Mouse (Mus musculus): ENCODE measurements around the gene Zfp954.
"Not testable (repeated sequence)": the region's sequence is repeated elsewhere in the genome, so short reads cannot be mapped to it uniquely, and the experiment has no call there.

Gene Zfp954

DNA sequence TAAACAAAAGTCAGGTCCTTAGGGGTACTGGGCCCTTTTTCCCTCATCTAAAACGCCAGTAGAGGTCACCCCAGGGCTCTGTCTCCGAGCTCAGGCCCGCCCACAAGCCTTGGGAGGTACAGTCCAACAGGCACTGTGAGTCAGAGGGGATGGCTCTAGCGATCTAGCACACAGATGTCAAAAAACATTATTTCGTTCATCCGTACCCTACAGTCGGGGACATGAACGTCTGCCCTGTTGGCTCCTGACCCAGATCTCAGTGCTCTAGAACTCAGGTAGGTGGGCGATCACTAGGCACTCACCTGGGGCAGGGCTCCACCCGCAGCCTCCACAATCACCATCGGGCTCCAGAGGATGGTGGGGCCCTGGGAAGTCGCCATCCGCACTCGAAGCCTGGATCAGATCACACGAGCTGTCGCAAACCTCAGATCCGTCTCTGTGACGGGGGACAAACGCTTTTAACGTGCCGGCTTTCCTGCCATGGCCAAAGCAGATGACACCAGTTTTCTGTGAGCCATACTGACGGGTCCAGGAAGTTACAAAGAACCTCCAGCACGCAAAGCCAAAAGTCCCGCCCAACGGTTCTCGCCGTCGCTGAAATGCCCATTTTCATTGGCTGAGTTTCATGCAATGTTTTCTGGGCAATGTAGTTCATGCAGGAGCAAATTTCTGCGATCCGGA is at the start of gene Zfp954:
Zfp954 (minus strand) TSS at position 568 of the 681 bp plus-strand sequence.
- peak; percentile 86 for DNase-seq (ENCODE audit: low spot score)

GRCm38 (mm10) chr7:7145991-7146608 is 24.8 kb upstream of the Zfp954 start:
- no peak for DNase-seq (ENCODE audit: low spot score)

DNA sequence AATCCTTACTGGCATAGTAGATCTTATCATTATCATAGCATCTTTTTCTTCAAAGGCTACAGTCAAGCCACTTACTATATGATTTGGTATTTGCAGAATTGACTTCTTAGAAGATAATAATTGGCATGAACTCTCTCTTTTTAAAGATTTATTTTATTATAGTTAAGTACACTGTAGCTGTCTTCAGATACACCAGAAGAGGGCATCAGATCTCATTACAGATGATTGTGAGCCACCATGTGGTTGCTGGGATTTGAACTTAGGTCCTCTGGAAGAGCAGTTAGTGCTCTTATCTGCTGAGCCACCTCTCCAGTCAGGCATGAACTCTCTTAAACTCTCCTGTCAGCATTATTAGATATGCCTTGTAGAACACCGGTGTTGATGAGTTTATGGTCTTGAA is 22.9 kb upstream of the Zfp954 start:
- DNase-seq (ENCODE audit: low spot score) = no peak

GRCm38 (mm10) chr7:7136379-7136866 is 15.1 kb upstream of the Zfp954 start, which contains the start of gene Zfp773:
Gene Zfp773, minus strand, starts transcription at chr7:7136755.
- peak; percentile 51 for DNase-seq (ENCODE audit: low spot score)

DNA sequence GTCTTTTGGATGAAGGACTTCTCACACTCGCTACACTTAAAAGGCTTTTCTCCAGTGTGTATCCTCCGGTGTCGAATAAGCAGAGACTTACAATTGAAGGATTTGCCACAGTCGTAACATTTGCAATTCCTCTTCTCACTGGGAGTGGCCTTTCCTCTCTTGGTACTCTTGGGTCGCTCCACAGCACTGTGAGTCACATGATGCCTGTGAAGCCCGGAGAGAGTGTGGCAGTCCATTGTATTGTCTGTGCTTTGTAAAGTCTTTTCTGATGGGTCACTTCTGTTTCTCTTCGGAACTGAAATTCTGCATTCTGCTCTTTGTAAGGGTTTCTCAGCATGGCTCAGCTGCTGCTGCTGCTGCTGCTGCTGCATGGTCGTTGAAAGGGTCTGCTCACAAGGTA is 11.5 kb upstream of the Zfp954 start:
- no peak for DNase-seq (ENCODE audit: low spot score)

GRCm38 (mm10) chr7:7130491-7131124 is 9.3 kb upstream of the Zfp954 start:
- DNase-seq (ENCODE audit: low spot score) = not testable (repeated sequence)

DNA sequence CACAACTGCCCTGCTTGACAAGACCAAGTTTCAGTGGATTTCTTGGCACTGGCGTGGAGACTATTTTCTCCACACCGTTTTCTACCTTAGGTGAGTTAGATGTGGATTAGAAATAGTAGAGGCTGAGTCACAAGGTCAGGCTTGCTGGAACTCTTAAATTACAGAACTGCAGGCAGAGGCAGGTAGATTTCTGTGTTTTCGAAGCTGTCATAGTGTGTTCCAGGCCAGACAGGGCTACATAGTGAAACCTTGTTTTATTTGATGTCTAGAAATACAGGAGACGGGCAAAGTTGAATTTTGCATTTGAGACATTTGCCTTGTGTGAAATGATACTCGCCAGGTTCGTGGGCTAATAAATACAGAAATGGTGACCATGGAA is 303 bp upstream of the Zfp954 start:
- no peak for DNase-seq (ENCODE audit: low spot score)

GRCm38 (mm10) chr7:7118441-7118840 is 2.8 kb downstream of the Zfp954 start:
- DNase-seq (ENCODE audit: low spot score) = no peak

- DNase-seq (ENCODE audit: low spot score) = no peak
Measured at GRCm38 (mm10) chr7:7108501-7108900, 12.8 kb downstream of the Zfp954 start.

Data from urinary bladder, postnatal 14 days (tissue).